In the genomic region with DNA sequence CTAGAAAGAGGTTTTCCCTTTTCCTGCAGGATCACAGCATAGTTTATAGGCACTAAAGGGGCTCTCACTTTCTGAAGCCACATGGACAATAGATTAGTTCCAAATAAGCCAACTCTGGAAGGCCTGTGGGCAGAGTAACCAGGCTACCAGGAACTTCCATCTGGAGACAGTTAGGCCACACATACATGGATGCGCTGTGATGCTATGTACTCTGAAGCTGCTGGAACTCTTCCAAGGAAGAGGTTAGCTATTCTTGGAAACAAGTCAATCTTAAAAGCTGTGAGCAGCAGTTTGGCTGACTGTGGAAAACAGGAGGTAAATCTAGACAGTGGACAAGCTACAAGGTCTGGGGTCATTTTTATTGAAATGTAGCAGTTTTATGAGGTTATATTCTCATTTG, we compare ENCODE assay signal across 11 mouse cellular contexts. TPM values are rescaled to one million over a fixed set of nuclear protein-coding genes. Genes with fewer than 3 reads are reported as not detected.
DNase-seq lines count a peak whose midpoint lies in the region; ATAC-seq and TF ChIP-seq lines count a peak whose summit lies in the region.
"Had no signal": no experiment of that assay in that cellular context is flagged by ENCODE, and none has a peak within 500 bp of the region (broad histone marks: within the 10 kb centered on the region; RNA-seq: fewer than 3 reads in every experiment).

No protein-coding gene starts in this region.

- WGBS in midbrain, embryonic 10.5 days: 81% methylated on average over 1 of the region's 1 CpGs
- WGBS in midbrain, embryonic 13.5 days: 81% methylated on average over 1 of the region's 1 CpGs
- 43% methylated on average over 1 of the region's 1 CpGs for WGBS in intestine, embryonic 15.5 days
- 39% methylated on average over 1 of the region's 1 CpGs for WGBS in stomach, embryonic 16.5 days
- 59% methylated on average over 1 of the region's 1 CpGs for WGBS in liver, postnatal 0 days (ENCODE audit: insufficient replicate concordance)

- H3K27me3 ChIP-seq in midbrain, embryonic 10.5 days (ENCODE audit: low read depth, poor library complexity, severe bottlenecking): 0 out of 2 replicates have a peak, but pooled peaks cover 9% of the 10 kb centered on the region
- no peaks in the 10 kb centered on the region for H3K27me3 ChIP-seq in midbrain, embryonic 13.5 days
- no peaks in the 10 kb centered on the region for H3K27me3 ChIP-seq in intestine, embryonic 15.5 days (replicated peaks)
- H3K27me3 ChIP-seq in stomach, embryonic 16.5 days (ENCODE audit: control insufficient read depth, insufficient read depth, low read length): no peaks in the 10 kb centered on the region
- H3K27me3 ChIP-seq in liver, postnatal 0 days (ENCODE audit: insufficient read depth, low read length): no peaks in the 10 kb centered on the region

- no peak overlapping the region for H3K4me2 ChIP-seq in midbrain, embryonic 13.5 days (replicated peaks)
- H3K4me2 ChIP-seq in intestine, embryonic 15.5 days (replicated peaks): no peak overlapping the region
- no peak overlapping the region for H3K4me2 ChIP-seq in stomach, embryonic 16.5 days (ENCODE audit: low read depth, low read length)
- H3K4me2 ChIP-seq in liver, postnatal 0 days (ENCODE audit: low read depth, low read length): no peak overlapping the region

- peak; percentile 16 for DNase-seq in gastrocnemius, postnatal 25 days
- no peak for DNase-seq in gastrocnemius, adult 18-20 months (ENCODE audit: low spot score)
- no peak for DNase-seq in midbrain, embryonic 10.5 days (ENCODE audit: low spot score)
- no peak for DNase-seq in liver, postnatal 0 days
- DNase-seq in left cerebral cortex, adult 9 months (ENCODE audit: low spot score in 2 of 2): no peak
- DNase-seq: adrenal gland, postnatal 10 days; thymus, postnatal 36 days had no signal

- H3K36me3 ChIP-seq in midbrain, embryonic 10.5 days: no peaks in the 10 kb centered on the region
- no peaks in the 10 kb centered on the region for H3K36me3 ChIP-seq in midbrain, embryonic 13.5 days
- H3K36me3 ChIP-seq in intestine, embryonic 15.5 days: no peaks in the 10 kb centered on the region
- H3K36me3 ChIP-seq in stomach, embryonic 16.5 days (ENCODE audit: control insufficient read depth, insufficient read depth, low read length): no peaks in the 10 kb centered on the region
- no peaks in the 10 kb centered on the region for H3K36me3 ChIP-seq in liver, postnatal 0 days (replicated peaks; ENCODE audit: insufficient read depth, low read length)

- H3K27ac ChIP-seq in midbrain, embryonic 10.5 days (replicated peaks): peak overlapping the region; percentile 83; the same call in 1 of the 2 replicates
- no peak overlapping the region for H3K27ac ChIP-seq in midbrain, embryonic 13.5 days
- peak overlapping the region; percentile 33; the same call in 1 of the 2 replicates for H3K27ac ChIP-seq in intestine, embryonic 15.5 days
- peak overlapping the region; percentile 51; the same call in 1 of the 2 replicates for H3K27ac ChIP-seq in stomach, embryonic 16.5 days (ENCODE audit: low read length)
- H3K27ac ChIP-seq in liver, postnatal 0 days (ENCODE audit: low read depth): no peak overlapping the region
- H3K27ac ChIP-seq: macrophage had no signal

- H3K9ac ChIP-seq in midbrain, embryonic 13.5 days (replicated peaks): no peak overlapping the region
- no peak overlapping the region for H3K9ac ChIP-seq in intestine, embryonic 15.5 days
- no peak overlapping the region for H3K9ac ChIP-seq in stomach, embryonic 16.5 days (ENCODE audit: low read length)
- no peak overlapping the region for H3K9ac ChIP-seq in liver, postnatal 0 days (replicated peaks)

- no peak for ATAC-seq in midbrain, embryonic 13.5 days
- ATAC-seq in intestine, embryonic 15.5 days: no peak
- ATAC-seq in stomach, embryonic 16.5 days (ENCODE audit: insufficient read depth, low FRiP score): peak; percentile 29; the same call in 1 of the 2 replicates
- no peak for ATAC-seq in liver, postnatal 0 days

- no peaks in the 10 kb centered on the region for H3K9me3 ChIP-seq in midbrain, embryonic 10.5 days (replicated peaks)
- H3K9me3 ChIP-seq in midbrain, embryonic 13.5 days: no peaks in the 10 kb centered on the region
- no peaks in the 10 kb centered on the region for H3K9me3 ChIP-seq in intestine, embryonic 15.5 days
- H3K9me3 ChIP-seq in stomach, embryonic 16.5 days (replicated peaks; ENCODE audit: control insufficient read depth, low read length): no peaks in the 10 kb centered on the region
- H3K9me3 ChIP-seq in liver, postnatal 0 days (ENCODE audit: low read length): no peaks in the 10 kb centered on the region

- no peak for TF ChIP-seq CTCF in liver, postnatal 0 days (IDR thresholded peaks at IDR 0.05; ENCODE audit: low read depth)

- H3K4me3 ChIP-seq in midbrain, embryonic 10.5 days: no peak overlapping the region
- no peak overlapping the region for H3K4me3 ChIP-seq in midbrain, embryonic 13.5 days (replicated peaks)
- no peak overlapping the region for H3K4me3 ChIP-seq in intestine, embryonic 15.5 days (replicated peaks)
- no peak overlapping the region for H3K4me3 ChIP-seq in stomach, embryonic 16.5 days (replicated peaks; ENCODE audit: low read length)
- no peak overlapping the region for H3K4me3 ChIP-seq in liver, postnatal 0 days (ENCODE audit: low read depth, low read length)

- H3K4me1 ChIP-seq in midbrain, embryonic 10.5 days: peaks cover 44% of the 10 kb centered on the region
- peaks cover 4% of the 10 kb centered on the region for H3K4me1 ChIP-seq in midbrain, embryonic 13.5 days (replicated peaks)
- no peaks in the 10 kb centered on the region for H3K4me1 ChIP-seq in intestine, embryonic 15.5 days (replicated peaks)
- H3K4me1 ChIP-seq in stomach, embryonic 16.5 days (ENCODE audit: control insufficient read depth, insufficient read depth, low read length): peaks cover 10% of the 10 kb centered on the region
- no peaks in the 10 kb centered on the region for H3K4me1 ChIP-seq in liver, postnatal 0 days (ENCODE audit: insufficient read depth)

- no peak for TF ChIP-seq EP300 in liver, postnatal 0 days (IDR thresholded peaks at IDR 0.05; ENCODE audit: low read depth)

RNA-seq across cellular contexts. Expression of gene Akap2, which starts 46.9 kb away (rescaled TPM):
- 10 to 100 TPM; 34.3 to 35.9 TPM for total RNA-seq in gastrocnemius, postnatal 25 days (2021)
- 10 to 100 TPM; 28.7 to 41.5 TPM for total RNA-seq in gastrocnemius, adult 18-20 months (2021)
- polyA plus RNA-seq in midbrain, embryonic 10.5 days (2016; fragmentation: Nextera tagmentation; extraction: Ambion mirVana): 22.2 and 26.3 TPM in 2 replicates
- polyA plus RNA-seq in midbrain, embryonic 13.5 days (2015; fragmentation: Nextera tagmentation; extraction: Ambion mirVana): 12.1 and 12.3 TPM in 2 replicates
- 22.3 and 22.5 TPM in 2 replicates for polyA plus RNA-seq in intestine, embryonic 15.5 days (2015; fragmentation: Nextera tagmentation; extraction: Ambion mirVana)
- 23.0 and 26.5 TPM in 2 replicates for polyA plus RNA-seq in stomach, embryonic 16.5 days (2015; fragmentation: Nextera tagmentation; extraction: Ambion mirVana)
- polyA plus RNA-seq in liver, postnatal 0 days (2015; fragmentation: Nextera tagmentation; extraction: Ambion mirVana): 1.9 and 2.0 TPM in 2 replicates

Comparison
In these comparisons a context has a peak if more than half of its experiments do, and no peak if none do; other contexts are left out.
1. H3K27ac ChIP-seq: peak in midbrain, embryonic 10.5 days (single experiment), intestine, embryonic 15.5 days (single experiment) and stomach, embryonic 16.5 days (single experiment); none in midbrain, embryonic 13.5 days (single experiment) and liver, postnatal 0 days (single experiment).